Mouse (Mus musculus) limb, embryonic 15.5 days (tissue): ENCODE data around the gene Prrg4. TPM values are rescaled to one million over a fixed set of nuclear protein-coding genes. Genes with fewer than 3 reads are reported as not detected.
"Not testable (repeated sequence)": the region's sequence is repeated elsewhere in the genome, so short reads cannot be mapped to it uniquely, and the experiment has no call there.

Experiments used
- ATAC-seq: fragments of 200-750 bp; cut with Nextera tagmentation; 2 replicates; pipeline ENCODE4 v1.8.0; 2017; ENCODE audit warnings: low read depth, moderate TSS enrichment; ENCODE audit not compliant: insufficient number of reproducible peaks, low FRiP score, low TSS enrichment
- H3K27ac ChIP-seq: fragments of 300-500 bp; sonication (generic); 2 replicates; pipeline ENCODE4 v1.5.1; 2015; ENCODE audit warnings: moderate library complexity, mild to moderate bottlenecking, inconsistent platforms
- H3K27me3 ChIP-seq: fragments of 300-500 bp; sonication (generic); 2 replicates; pipeline ENCODE4 v1.6.1; 2015; ENCODE audit warnings: inconsistent platforms
- H3K36me3 ChIP-seq: fragments of 300-500 bp; sonication (generic); 2 replicates; pipeline ENCODE4 v1.6.1; 2015; ENCODE audit warnings: inconsistent platforms
- H3K4me1 ChIP-seq: fragments of 300-500 bp; sonication (generic); 2 replicates; pipeline ENCODE4 v1.6.1; 2015; ENCODE audit warnings: inconsistent platforms
- H3K4me2 ChIP-seq: fragments of 300-500 bp; sonication (generic); 2 replicates; pipeline ENCODE4 v1.6.1; 2015; ENCODE audit warnings: mild to moderate bottlenecking, inconsistent platforms
- H3K4me3 ChIP-seq: fragments of 300-500 bp; sonication (generic); 2 replicates; pipeline ENCODE4 v1.5.1; 2015; ENCODE audit warnings: mild to moderate bottlenecking, inconsistent platforms
- H3K9ac ChIP-seq: fragments of 300-500 bp; sonication (generic); 2 replicates; pipeline ENCODE4 v1.6.1; 2015; ENCODE audit warnings: inconsistent platforms
- H3K9me3 ChIP-seq: fragments of 300-500 bp; sonication (generic); 2 replicates; pipeline ENCODE4 v1.6.1; 2016; ENCODE audit warnings: inconsistent platforms
- WGBS: fragments of 180-500 bp; shearing (Covaris S2); methylation state at CpG from one replicate; pipeline ENCODE4 v1.1.7; 2015; 5-methylcytosine and 5-hydroxymethylcytosine counted together
- polyA plus RNA-seq: library from polyadenylated mRNA; unstranded; fragments of >200 nt; fragmentation: Nextera tagmentation; extraction: Ambion mirVana; gene quantifications from 2 replicates; pipeline ENCODE4 v1.2.1, GENCODE M21; 2015

Prrg4 gene
- polyA plus RNA-seq: 9.6 and 10.4 TPM in 2 replicates

- Histone ChIP-seq H3K36me3 (no peaks in the 10 kb centered on the region), H3K4me2 (peak within 1 kb of the TSS; percentile 98), H3K4me1 (peaks cover 17% of the 10 kb centered on the region), H3K27me3 (no peaks in the 10 kb centered on the region; the same call in 1 of the 2 replicates), H3K9ac (0 out of 2 replicates have a peak within 1 kb of the TSS, but pooled peaks have one; percentile 23), H3K27ac (no peak within 1 kb of the TSS), H3K9me3 (no peaks in the 10 kb centered on the region), H3K4me3 (peak within 1 kb of the TSS; percentile 54)
- ATAC-seq: peak; percentile 58; the same call in 1 of the 2 replicates
- WGBS: under 1% methylated on average over 58 of the region's 62 CpGs
Measured at GRCm38 (mm10) chr2:104849276-104849990, at the start of gene Prrg4. Gene Prrg4, minus strand, starts transcription at chr2:104849876.

DNA sequence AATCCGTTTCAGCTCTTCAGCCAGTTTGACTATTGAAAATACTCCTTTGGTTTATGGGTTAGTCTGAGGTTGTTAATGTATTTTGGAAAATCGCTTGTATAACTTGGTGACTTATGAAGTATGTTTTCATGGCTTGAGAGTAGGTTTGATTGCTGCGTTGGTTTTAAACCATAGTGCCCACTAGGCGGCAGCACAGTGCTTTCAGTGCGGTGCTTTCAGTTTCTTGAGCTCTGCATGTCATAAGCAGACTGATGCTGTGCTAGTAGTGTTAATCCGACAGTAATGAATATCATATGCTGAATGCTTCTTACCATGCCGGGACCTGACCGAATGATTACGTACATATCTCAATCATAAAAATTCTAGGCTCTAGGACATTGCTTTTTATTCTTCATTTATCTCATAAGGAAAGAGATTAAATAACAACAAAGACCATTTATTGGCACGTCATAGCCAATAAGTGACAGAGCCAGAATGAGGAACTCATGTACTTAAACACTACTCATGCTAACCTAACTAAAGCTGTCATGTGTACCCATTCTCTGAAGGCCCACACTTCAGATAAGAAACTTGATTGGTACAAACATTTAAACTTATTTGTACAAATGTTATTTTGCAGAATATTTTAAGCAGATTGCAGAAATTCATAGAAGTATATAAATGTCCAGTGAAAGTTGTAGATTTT, 38.3 kb upstream of the Prrg4 start:
- WGBS: 17% methylated on average over 10 of the region's 10 CpGs
- Histone ChIP-seq H3K4me3 (no peak overlapping the region), H3K27me3 (no peaks in the 10 kb centered on the region), H3K9ac (no peak overlapping the region), H3K27ac (no peak overlapping the region), H3K4me1 (no peaks in the 10 kb centered on the region), H3K4me2 (no peak overlapping the region), H3K36me3 (no peaks in the 10 kb centered on the region), H3K9me3 (no peaks in the 10 kb centered on the region)
- no peak for ATAC-seq

DNA sequence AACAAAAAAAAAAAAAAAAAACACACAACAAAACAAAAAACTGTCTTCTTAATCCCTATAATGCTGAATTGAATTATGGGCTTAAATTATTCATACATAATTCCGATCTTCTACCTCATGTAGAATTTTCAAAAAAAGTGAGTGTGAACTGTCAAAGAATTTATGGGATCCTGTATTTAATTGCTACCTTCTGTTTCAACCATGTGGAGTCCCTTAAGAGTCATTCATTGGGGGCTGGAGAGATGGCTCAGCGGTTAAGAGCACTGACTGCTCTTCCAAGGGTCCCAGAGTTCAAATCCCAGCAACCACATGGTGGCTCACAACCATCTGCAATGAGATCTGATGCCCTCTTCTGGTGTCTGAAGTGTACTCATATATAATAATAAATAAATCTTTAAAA, 37.7 kb upstream of the Prrg4 start:
- ATAC-seq, H3K4me2 ChIP-seq, H3K9ac ChIP-seq, H3K36me3 ChIP-seq, H3K4me1 ChIP-seq, H3K27ac ChIP-seq, H3K4me3 ChIP-seq, H3K27me3 ChIP-seq, H3K9me3 ChIP-seq: not testable (repeated sequence)
- WGBS: 45% methylated on average over 2 of the region's 2 CpGs

DNA sequence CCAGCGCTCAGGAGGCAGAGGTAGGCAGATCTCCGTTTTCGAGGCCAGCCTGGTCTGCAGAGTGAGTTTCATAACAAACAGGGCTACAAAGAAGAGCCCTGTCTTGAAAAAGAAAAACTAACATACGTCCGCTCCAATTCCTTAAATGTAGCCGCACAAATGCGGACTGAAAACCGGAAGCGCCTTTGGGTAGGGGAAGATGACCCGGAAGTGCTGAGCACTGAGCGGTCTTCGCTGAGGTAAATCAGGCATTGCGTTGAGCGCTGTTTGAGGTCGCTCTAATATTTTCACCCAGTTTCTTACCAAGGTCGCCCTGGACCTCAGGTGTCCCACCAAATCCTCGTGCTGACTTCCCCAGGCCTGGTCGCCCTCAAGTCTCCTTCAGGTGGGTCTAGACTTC, 36.4 kb upstream of the Prrg4 start:
- no peak overlapping the region for H3K4me2 ChIP-seq
- no peak for ATAC-seq
- H3K4me3 ChIP-seq: no peak overlapping the region
- no peak overlapping the region for H3K27ac ChIP-seq
- no peaks in the 10 kb centered on the region for H3K36me3 ChIP-seq
- H3K9ac ChIP-seq: no peak overlapping the region
- H3K4me1 ChIP-seq: no peaks in the 10 kb centered on the region
- no peaks in the 10 kb centered on the region for H3K9me3 ChIP-seq
- H3K27me3 ChIP-seq: no peaks in the 10 kb centered on the region
- WGBS: 91% methylated on average over 18 of the region's 18 CpGs

GRCm38 (mm10) chr2:104878794-104879193, 29.1 kb upstream of the Prrg4 start:
- Histone ChIP-seq H3K9me3 (no peaks in the 10 kb centered on the region), H3K27ac (no peak overlapping the region)
- WGBS: 86% methylated on average over 8 of the region's 8 CpGs

DNA sequence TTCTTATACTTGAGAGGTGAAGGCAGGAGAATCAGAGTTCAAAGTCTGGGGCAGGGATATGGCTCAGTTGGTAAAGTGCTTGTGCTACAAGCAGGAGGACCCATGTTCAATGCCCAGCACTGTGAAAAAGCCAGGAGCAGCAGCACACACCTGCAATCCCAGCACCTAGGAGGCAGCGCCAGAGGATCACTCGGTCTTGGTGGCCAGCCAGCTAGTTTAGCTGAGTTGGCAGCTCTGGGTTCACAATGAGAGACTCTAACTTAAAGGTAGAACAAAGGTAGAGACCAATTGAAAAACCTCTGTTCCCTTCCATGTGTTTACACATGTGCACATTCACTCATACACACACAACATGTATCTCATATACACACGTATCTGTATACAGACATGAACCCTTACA, 19.4 kb upstream of the Prrg4 start:
- 71% methylated on average over 3 of the region's 3 CpGs for WGBS

More at GRCm38 (mm10) chr2:104878794-104879193, 29.1 kb upstream of the Prrg4 start:
- Histone ChIP-seq H3K4me1 (no peaks in the 10 kb centered on the region), H3K4me2 (no peak overlapping the region), H3K36me3 (no peaks in the 10 kb centered on the region), H3K9ac (no peak overlapping the region), H3K4me3 (no peak overlapping the region), H3K27me3 (no peaks in the 10 kb centered on the region)
- ATAC-seq: no peak

GRCm38 (mm10) chr2:104867282-104867855, 17.7 kb upstream of the Prrg4 start, which contains the start of gene Ccdc73:
Gene Ccdc73, plus strand, starts transcription at chr2:104867805.
- 83% methylated on average over 13 of the region's 13 CpGs for WGBS
- Histone ChIP-seq H3K4me1 (no peaks in the 10 kb centered on the region), H3K9ac (no peak within 1 kb of the TSS), H3K4me2 (no peak within 1 kb of the TSS), H3K27me3 (no peaks in the 10 kb centered on the region), H3K9me3 (no peaks in the 10 kb centered on the region), H3K36me3 (no peaks in the 10 kb centered on the region), H3K27ac (no peak within 1 kb of the TSS), H3K4me3 (no peak within 1 kb of the TSS)
- no peak for ATAC-seq

More for the DNA sequence above, 19.4 kb upstream of the Prrg4 start:
- H3K27me3 ChIP-seq: no peaks in the 10 kb centered on the region
- H3K9me3 ChIP-seq: no peaks in the 10 kb centered on the region
- no peaks in the 10 kb centered on the region for H3K4me1 ChIP-seq
- H3K36me3 ChIP-seq: no peaks in the 10 kb centered on the region
- no peak for ATAC-seq
- H3K9ac ChIP-seq: no peak overlapping the region
- no peak overlapping the region for H3K4me3 ChIP-seq
- H3K4me2 ChIP-seq: no peak overlapping the region
- no peak overlapping the region for H3K27ac ChIP-seq

- no peak overlapping the region for H3K4me3 ChIP-seq
- no peaks in the 10 kb centered on the region for H3K4me1 ChIP-seq
- H3K36me3 ChIP-seq: no peaks in the 10 kb centered on the region
- ATAC-seq: no peak
- no peak overlapping the region for H3K27ac ChIP-seq
- H3K9ac ChIP-seq: no peak overlapping the region
- 74% methylated on average over 4 of the region's 4 CpGs for WGBS
- H3K27me3 ChIP-seq: no peaks in the 10 kb centered on the region
- no peaks in the 10 kb centered on the region for H3K9me3 ChIP-seq
- no peak overlapping the region for H3K4me2 ChIP-seq
Measured at GRCm38 (mm10) chr2:104864176-104864860, 14.6 kb upstream of the Prrg4 start.

- H3K27me3 ChIP-seq: no peaks in the 10 kb centered on the region
- H3K4me1 ChIP-seq: no peaks in the 10 kb centered on the region
- H3K36me3 ChIP-seq: no peaks in the 10 kb centered on the region
- H3K4me3 ChIP-seq: no peak overlapping the region
- no peaks in the 10 kb centered on the region for H3K9me3 ChIP-seq
- WGBS: 76% methylated on average over 10 of the region's 10 CpGs
- H3K9ac ChIP-seq: no peak overlapping the region
- no peak for ATAC-seq
- H3K4me2 ChIP-seq: no peak overlapping the region
- no peak overlapping the region for H3K27ac ChIP-seq
Measured at GRCm38 (mm10) chr2:104860426-104860825, 10.8 kb upstream of the Prrg4 start.

DNA sequence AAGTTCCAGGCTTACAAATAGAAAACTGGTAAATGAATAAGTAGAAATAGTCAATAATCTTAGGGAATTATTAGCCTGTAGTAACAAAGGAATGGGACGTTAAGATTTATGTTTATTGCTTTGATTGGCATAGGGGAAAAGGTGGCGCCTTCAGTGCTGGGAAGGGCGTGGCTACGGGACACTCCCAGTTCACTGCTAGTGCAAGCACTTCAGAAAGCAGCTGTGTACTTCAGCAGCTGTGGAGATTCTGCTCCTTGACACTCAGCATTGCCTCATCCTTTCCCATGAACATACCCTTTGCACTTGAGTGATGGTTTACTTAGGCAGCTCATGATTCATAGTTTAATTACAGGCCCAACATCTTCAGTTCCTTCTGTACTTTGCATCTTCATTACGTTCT, 9.4 kb upstream of the Prrg4 start:
- no peaks in the 10 kb centered on the region for H3K4me1 ChIP-seq
- WGBS: 63% methylated on average over 5 of the region's 5 CpGs
- no peaks in the 10 kb centered on the region for H3K27me3 ChIP-seq
- H3K36me3 ChIP-seq: no peaks in the 10 kb centered on the region
- no peak for ATAC-seq
- H3K4me3 ChIP-seq: no peak overlapping the region
- H3K27ac ChIP-seq: no peak overlapping the region
- H3K9ac ChIP-seq: no peak overlapping the region
- H3K9me3 ChIP-seq: no peaks in the 10 kb centered on the region
- no peak overlapping the region for H3K4me2 ChIP-seq

DNA sequence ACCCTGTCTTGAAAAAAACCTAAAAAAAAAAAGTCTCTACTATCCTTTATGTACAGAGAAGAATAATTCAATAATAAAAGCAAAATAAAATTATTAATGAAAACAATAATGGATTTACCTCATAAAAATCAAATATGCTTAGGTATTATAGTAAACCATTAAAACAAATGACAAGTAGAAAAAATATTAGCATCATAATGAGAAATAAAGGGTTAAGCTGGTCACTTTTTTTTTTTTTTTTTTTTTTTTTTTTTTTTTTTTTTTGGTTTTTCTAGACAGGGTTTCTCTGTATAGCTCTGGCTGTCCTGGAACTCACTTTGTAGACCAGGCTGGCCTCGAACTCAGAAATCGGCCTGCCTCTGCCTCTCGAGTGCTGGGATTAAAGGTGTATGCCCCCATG, 8.4 kb upstream of the Prrg4 start:
- not testable (repeated sequence) for H3K27ac ChIP-seq, H3K4me2 ChIP-seq, ATAC-seq, H3K9ac ChIP-seq, H3K4me3 ChIP-seq, H3K4me1 ChIP-seq, H3K36me3 ChIP-seq, H3K9me3 ChIP-seq, H3K27me3 ChIP-seq
- 81% methylated on average over 3 of the region's 3 CpGs for WGBS

DNA sequence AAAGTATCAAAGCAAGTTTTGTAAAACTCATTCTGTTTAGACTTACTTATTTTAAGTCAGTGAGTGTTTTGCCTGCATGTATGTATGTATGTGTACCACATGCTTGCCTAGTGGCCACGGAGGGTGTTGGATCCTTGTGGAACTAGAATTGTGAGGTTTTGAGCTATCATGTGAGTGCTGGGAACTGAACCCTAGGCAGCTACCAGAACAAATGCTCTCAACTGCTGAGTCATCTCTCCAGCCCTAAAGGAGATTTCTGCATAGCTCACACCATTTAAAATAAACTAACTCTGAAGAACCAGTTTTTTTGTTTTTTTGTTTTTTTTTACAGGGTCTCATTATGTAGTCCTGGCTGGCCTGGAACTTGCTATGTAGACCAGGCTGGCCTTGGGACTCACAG, 6.5 kb upstream of the Prrg4 start:
- no peak overlapping the region for H3K27ac ChIP-seq
- no peak overlapping the region for H3K4me2 ChIP-seq
- no peaks in the 10 kb centered on the region for H3K36me3 ChIP-seq
- H3K4me1 ChIP-seq: no peaks in the 10 kb centered on the region
- no peak for ATAC-seq
- H3K4me3 ChIP-seq: no peak overlapping the region
- no peaks in the 10 kb centered on the region for H3K9me3 ChIP-seq
- H3K9ac ChIP-seq: no peak overlapping the region
- H3K27me3 ChIP-seq: no peaks in the 10 kb centered on the region
- 44% methylated on average over 1 of the region's 1 CpGs for WGBS
